Mouse (Mus musculus): ENCODE measurements around the gene Ppp4r1. TPM values are rescaled to one million over a fixed set of nuclear protein-coding genes. Genes with fewer than 3 reads are reported as not detected.

The Ppp4r1 gene
- total and polyA plus RNA-seq, 2 experiments from 2014 or later = 28.7 to 59.2 TPM

GRCm38 (mm10) chr17:65771951-65772934 is 10.1 kb upstream of the Ppp4r1 start, which contains the start of gene Rab31:
Rab31 (minus strand) TSS chr17:65772752.
- peak within 1 kb of the TSS; percentile 82 for H3K4me2 ChIP-seq (ENCODE audit: low read depth)
- H3K9me3 ChIP-seq (ENCODE audit: low read length) = no peaks in the 10 kb centered on the region
- DNase-seq (peak; percentile 69), ATAC-seq (peak; percentile 64)
- peak within 1 kb of the TSS; percentile 79 for H3K4me3 ChIP-seq (ENCODE audit: low read depth, low read length)
- no peak for TF ChIP-seq CTCF (IDR thresholded peaks at IDR 0.05; ENCODE audit: low read depth)
- under 1% methylated on average over 75 of the region's 75 CpGs for WGBS
- peak within 1 kb of the TSS; percentile 72 for H3K9ac ChIP-seq
- H3K36me3 ChIP-seq (ENCODE audit: insufficient read depth) = no peaks in the 10 kb centered on the region
- H3K27ac ChIP-seq (ENCODE audit: low read depth, low read length) = peak within 1 kb of the TSS; percentile 72
- H3K27me3 ChIP-seq (ENCODE audit: insufficient read depth, low read length) = no peaks in the 10 kb centered on the region
- H3K4me1 ChIP-seq (ENCODE audit: insufficient read depth) = peaks cover 27% of the 10 kb centered on the region

- no peak overlapping the region for H3K4me2 ChIP-seq (ENCODE audit: low read depth)
- no peak overlapping the region for H3K9ac ChIP-seq
- H3K4me3 ChIP-seq (ENCODE audit: low read depth, low read length) = no peak overlapping the region
- WGBS = 61% methylated on average over 4 of the region's 4 CpGs
- DNase-seq (no peak), ATAC-seq (no peak)
- no peaks in the 10 kb centered on the region for H3K9me3 ChIP-seq (ENCODE audit: low read length)
- no peaks in the 10 kb centered on the region for H3K27me3 ChIP-seq (ENCODE audit: insufficient read depth, low read length)
- no peak overlapping the region for H3K27ac ChIP-seq (ENCODE audit: low read depth, low read length)
- peaks cover 16% of the 10 kb centered on the region for H3K4me1 ChIP-seq (ENCODE audit: insufficient read depth)
- TF ChIP-seq CTCF (IDR thresholded peaks at IDR 0.05; ENCODE audit: low read depth) = peak; percentile 40; the same call in 1 of the 2 replicates
- no peaks in the 10 kb centered on the region for H3K36me3 ChIP-seq (ENCODE audit: insufficient read depth)
Measured at GRCm38 (mm10) chr17:65773617-65774016, 8.8 kb upstream of the Ppp4r1 start.

DNA sequence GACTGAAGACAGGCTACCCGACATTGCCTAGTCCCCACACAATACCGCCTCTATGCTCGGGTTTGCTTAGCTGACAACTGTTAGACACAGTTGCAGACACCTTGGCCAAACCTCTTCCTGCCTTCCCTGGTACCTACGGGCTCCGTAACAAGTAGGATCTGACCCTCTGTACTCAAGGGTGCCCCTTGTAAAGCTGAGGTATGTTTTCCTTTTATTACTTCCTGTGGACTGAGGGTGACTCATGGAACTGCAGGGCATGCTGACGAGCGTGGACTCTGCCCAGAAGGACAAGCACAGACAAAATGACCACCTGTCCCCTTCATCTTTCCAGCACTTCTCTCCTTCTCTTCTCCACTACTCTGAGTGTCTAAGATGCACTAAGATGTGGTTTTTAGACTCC is 7.9 kb upstream of the Ppp4r1 start:
- Histone ChIP-seq H3K36me3 (ENCODE audit: insufficient read depth) (no peaks in the 10 kb centered on the region), H3K27me3 (ENCODE audit: insufficient read depth, low read length) (no peaks in the 10 kb centered on the region), H3K4me1 (ENCODE audit: insufficient read depth) (peaks cover 7% of the 10 kb centered on the region), H3K27ac (ENCODE audit: low read depth, low read length) (no peak overlapping the region), H3K9ac (no peak overlapping the region), H3K4me2 (ENCODE audit: low read depth) (no peak overlapping the region), H3K9me3 (ENCODE audit: low read length) (no peaks in the 10 kb centered on the region), H3K4me3 (ENCODE audit: low read depth, low read length) (no peak overlapping the region)
- DNase-seq (no peak), ATAC-seq (no peak)
- no peak for TF ChIP-seq CTCF (IDR thresholded peaks at IDR 0.05; ENCODE audit: low read depth)
- WGBS = 80% methylated on average over 7 of the region's 7 CpGs

GRCm38 (mm10) chr17:65776228-65776627 is 6.1 kb upstream of the Ppp4r1 start:
- DNase-seq = no peak
- Histone ChIP-seq H3K4me3 (ENCODE audit: low read depth, low read length) (no peak overlapping the region), H3K4me2 (ENCODE audit: low read depth) (no peak overlapping the region), H3K36me3 (ENCODE audit: insufficient read depth) (no peaks in the 10 kb centered on the region), H3K9ac (no peak overlapping the region), H3K4me1 (ENCODE audit: insufficient read depth) (peaks cover under 1% of the 10 kb centered on the region; the same call in 1 of the 2 replicates), H3K27me3 (ENCODE audit: insufficient read depth, low read length) (no peaks in the 10 kb centered on the region), H3K9me3 (ENCODE audit: low read length) (no peaks in the 10 kb centered on the region), H3K27ac (ENCODE audit: low read depth, low read length) (no peak overlapping the region)
- TF ChIP-seq CTCF (IDR thresholded peaks at IDR 0.05; ENCODE audit: low read depth) = no peak
- 90% methylated on average over 1 of the region's 1 CpGs for WGBS
- no peak for ATAC-seq

DNA sequence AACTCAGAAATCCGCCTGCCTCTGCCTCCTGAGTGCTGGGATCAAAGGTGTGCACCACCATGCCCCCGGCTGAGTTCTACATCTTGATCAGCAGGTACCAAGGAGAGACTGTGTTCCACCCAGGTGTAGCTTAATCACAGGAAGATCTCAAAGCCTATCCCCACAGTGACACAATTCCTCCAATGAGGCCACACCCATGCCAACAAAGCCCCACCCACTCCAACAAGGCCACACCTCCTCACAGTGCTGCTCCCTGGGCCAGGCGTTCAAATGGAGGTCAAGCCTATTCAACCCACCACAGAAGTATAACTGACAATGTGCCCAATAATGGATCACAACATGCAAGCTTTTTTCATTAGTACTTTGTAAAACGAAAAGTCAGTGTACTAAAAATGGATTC is 4.9 kb upstream of the Ppp4r1 start:
- no peak for DNase-seq
- H3K4me1 ChIP-seq (ENCODE audit: insufficient read depth) = no peaks in the 10 kb centered on the region
- ATAC-seq = no peak
- no peak overlapping the region for H3K27ac ChIP-seq (ENCODE audit: low read depth, low read length)
- no peak overlapping the region for H3K4me3 ChIP-seq (ENCODE audit: low read depth, low read length)
- H3K27me3 ChIP-seq (ENCODE audit: insufficient read depth, low read length) = no peaks in the 10 kb centered on the region
- H3K36me3 ChIP-seq (ENCODE audit: insufficient read depth) = no peaks in the 10 kb centered on the region
- no peak overlapping the region for H3K4me2 ChIP-seq (ENCODE audit: low read depth)
- TF ChIP-seq CTCF (IDR thresholded peaks at IDR 0.05; ENCODE audit: low read depth) = no peak
- H3K9me3 ChIP-seq (ENCODE audit: low read length) = no peaks in the 10 kb centered on the region
- H3K9ac ChIP-seq = no peak overlapping the region
- WGBS = 88% methylated on average over 4 of the region's 4 CpGs

DNA sequence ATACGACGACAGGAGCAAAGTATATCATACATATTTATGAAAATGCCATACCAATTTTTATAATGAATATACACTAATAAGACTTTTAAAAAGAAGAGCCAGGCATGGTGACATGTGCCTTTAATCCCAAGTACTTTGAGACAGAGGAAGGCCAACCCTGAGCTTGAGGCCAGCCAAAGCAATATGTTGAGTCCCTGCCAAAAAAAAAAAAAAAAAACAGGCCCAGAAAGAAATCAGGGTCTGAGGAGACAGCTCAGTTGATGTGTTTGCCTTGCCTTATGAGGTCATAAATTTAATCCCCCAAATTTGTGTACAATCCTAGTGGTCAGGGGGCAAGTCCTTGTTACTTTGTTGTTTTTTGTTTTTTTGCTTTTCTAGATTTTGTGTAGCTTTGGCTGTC is 1.4 kb upstream of the Ppp4r1 start:
- no peak overlapping the region for H3K9ac ChIP-seq
- H3K4me3 ChIP-seq (ENCODE audit: low read depth, low read length) = no peak overlapping the region
- H3K27ac ChIP-seq (ENCODE audit: low read depth, low read length) = no peak overlapping the region
- no peaks in the 10 kb centered on the region for H3K9me3 ChIP-seq (ENCODE audit: low read length)
- 75% methylated on average over 2 of the region's 2 CpGs for WGBS
- peaks cover 9% of the 10 kb centered on the region for H3K4me1 ChIP-seq (ENCODE audit: insufficient read depth)
- no peak for TF ChIP-seq CTCF (IDR thresholded peaks at IDR 0.05; ENCODE audit: low read depth)
- no peak overlapping the region for H3K4me2 ChIP-seq (ENCODE audit: low read depth)
- no peaks in the 10 kb centered on the region for H3K27me3 ChIP-seq (ENCODE audit: insufficient read depth, low read length)
- H3K36me3 ChIP-seq (ENCODE audit: insufficient read depth) = no peaks in the 10 kb centered on the region
- ATAC-seq (no peak), DNase-seq (no peak)

All from forebrain, postnatal 0 days (tissue).